Mouse (Mus musculus) WW6 (cell line): Measurements from ENCODE around the gene Gm9268.
A peak's percentile ranks its signal among the peaks of the same experiment; 100 is the strongest.
"Not testable (repeated sequence)": the region's sequence is repeated elsewhere in the genome, so short reads cannot be mapped to it uniquely, and the experiment has no call there.

ENCODE experiments used
- DNase-seq: peaks from one replicate; pipeline ENCODE4 v3.0.0-alpha.2; 2013; ENCODE audit warnings: low read depth, low spot score

The Gm9268 gene

GRCm38 (mm10) chr7:43018465-43018864 is at the start of gene Gm9268:
TSS of gene Gm9268 (plus strand) at chr7:43018765.
- DNase-seq: not testable (repeated sequence)

- no peak for DNase-seq
These were observed 38.5 kb upstream of the Gm9268 start for GRCm38 (mm10) chr7:42980098-42980497.

DNA sequence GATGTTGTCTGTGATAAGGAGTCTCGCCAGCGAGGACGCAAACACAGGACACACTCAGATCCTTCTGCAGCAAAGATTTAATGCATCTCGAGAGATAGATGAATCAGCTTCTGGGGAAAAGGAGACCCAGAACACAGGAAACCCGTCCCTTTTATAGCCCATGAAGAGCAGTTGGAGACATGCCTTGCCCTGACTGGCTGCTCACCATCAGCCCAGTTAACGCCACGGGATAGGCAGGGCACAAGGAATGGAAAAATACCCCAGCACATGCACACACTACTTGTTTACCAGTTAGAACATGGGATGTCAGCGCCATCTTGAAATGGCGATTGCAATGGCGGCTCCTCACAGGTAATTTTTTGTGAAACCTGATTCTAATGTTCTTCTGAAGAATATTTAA is 37.8 kb upstream of the Gm9268 start:
- no peak for DNase-seq

- peak; percentile 67 for DNase-seq
These were observed 59.3 kb downstream of the Gm9268 start for GRCm38 (mm10) chr7:43077831-43078230.
